Mouse (Mus musculus): Measurements from ENCODE around the gene Nyap2. TPM values are rescaled to one million over a fixed set of nuclear protein-coding genes. Genes with fewer than 3 reads are reported as not detected.

Gene Nyap2
- 0.03 TPM for polyA plus RNA-seq (2014; fragmentation: Illumina TruSeq; extraction: RNeasy Lipid Tissue Mini Kit (QIAGEN cat#74804); ENCODE audit: low read depth, low replicate concordance)

GRCm38 (mm10) chr1:81076831-81077664 lies at the start of gene Nyap2:
Nyap2 (plus strand) TSS chr1:81076950.

All from testis, adult 10 weeks (tissue).